Mouse (Mus musculus): Measurements from ENCODE around the gene Colgalt2.

The Colgalt2 gene

DNA sequence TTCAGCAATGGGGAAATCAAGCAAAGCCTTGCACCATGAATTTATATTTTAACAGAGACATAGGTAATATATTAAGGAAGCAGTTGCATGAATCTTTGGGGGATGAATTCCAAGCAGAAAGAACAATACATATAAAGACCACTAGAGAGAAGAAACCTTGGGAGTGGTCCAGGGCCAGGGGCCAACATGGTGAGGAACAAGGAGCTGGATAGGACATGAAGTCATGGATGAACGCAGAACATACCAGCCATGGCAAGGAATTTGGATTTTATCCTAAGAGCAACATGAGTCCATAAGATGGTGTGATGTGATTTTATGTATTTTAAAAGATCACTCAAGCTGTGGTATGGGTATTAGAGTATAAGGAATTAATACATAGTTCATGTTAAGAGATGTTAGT is 92.6 kb downstream of the Colgalt2 start:
- DNase-seq (ENCODE audit: low spot score) = no peak

DNA sequence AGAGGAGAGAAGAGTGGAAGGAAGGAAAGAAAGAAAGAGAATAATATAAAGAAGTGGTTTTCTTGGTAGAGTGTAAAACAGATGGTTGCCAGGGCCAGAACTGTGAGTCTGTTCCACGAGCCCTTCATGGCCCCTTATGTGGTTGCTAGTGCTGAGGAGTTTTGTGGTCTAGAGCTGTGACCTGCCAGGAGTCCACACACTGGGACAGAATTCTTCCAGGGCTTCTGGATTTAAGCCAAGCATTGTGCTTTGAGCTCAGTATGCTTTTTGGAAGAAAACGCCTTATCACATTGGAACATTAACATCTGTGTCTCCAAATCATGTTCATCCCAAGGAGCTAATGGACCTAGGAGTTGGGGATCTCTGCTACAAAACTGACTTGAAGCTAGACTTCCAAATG is 97.2 kb downstream of the Colgalt2 start:
- no peak for DNase-seq (ENCODE audit: low spot score)

DNA sequence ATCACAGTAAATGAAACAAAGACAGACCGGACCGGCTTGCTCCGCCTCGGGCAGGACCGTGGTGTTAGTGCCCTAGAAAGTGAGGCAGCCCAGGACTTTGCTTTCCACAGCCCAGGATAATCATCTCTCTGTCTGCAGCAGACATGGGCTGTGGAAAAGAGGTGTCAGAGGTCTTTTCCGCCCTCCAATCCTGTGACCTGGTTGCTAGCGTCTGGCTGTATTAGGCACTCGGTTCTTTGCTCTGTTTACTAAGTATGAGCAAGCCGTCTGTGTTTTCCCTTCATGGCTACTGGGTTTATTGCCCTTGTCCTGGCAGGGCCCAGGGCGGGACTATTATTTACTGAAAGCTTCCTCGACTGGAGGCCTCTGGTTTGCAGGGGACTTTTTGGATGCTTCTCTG is 98.0 kb downstream of the Colgalt2 start:
- no peak for DNase-seq (ENCODE audit: low spot score)

DNA sequence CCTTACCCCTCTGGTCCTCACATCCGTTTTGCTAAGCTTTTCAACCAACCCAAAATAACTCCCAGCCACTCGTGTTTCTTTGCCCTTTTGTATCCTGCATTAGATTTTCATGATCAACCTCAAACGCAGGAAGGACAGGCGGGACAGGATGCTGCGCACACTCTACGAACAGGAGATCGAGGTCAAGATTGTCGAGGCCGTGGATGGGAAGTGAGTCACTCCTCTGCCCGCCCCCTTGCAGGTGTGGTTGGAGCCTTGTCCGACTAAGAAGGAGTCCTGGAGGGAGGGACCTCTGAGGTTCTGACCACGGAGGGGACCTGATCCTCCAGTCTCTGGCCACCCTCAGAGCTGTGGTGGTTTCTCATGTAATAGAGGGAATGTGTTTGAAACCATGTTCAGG is 100.2 kb downstream of the Colgalt2 start:
- no peak for DNase-seq (ENCODE audit: low spot score)

DNA sequence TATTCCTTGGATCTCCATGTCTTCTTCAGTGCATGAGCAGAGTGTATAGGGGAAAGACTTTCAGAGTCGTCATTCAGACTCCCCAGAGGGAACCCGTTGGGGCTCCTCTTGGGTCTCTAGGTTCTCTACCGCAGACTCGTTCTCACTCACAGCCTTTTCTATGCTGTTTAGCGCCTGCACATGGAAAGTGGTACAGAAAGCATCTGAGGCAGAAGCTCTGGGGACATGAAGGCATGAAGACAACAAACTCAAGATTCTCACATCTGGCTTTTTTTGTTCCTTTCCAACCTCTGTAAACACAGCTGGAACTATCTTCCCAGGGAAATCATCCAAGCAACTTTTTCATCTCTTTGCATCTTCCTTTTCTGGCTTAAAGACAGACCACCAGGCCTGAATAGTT is 106.5 kb downstream of the Colgalt2 start:
- no peak for DNase-seq (ENCODE audit: low spot score)

DNA sequence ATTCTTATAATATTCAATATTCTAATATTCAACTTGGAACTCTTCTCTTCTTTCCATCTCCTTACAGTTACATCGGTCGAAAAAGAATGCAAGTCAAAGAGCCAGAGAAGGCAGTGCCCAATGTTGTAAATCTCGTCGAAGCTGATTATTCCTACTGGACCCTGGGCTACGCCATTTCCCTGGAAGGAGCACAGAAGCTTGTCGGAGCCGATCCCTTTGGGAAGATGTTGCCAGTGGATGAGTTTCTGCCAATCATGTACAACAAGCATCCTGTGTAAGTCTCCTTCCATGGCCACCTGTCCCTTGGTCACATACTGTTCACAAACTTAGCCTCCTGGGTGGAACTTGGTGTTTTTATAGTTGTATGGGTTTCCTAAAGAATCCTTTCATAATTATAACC is 107.1 kb downstream of the Colgalt2 start:
- no peak for DNase-seq (ENCODE audit: low spot score)

DNA sequence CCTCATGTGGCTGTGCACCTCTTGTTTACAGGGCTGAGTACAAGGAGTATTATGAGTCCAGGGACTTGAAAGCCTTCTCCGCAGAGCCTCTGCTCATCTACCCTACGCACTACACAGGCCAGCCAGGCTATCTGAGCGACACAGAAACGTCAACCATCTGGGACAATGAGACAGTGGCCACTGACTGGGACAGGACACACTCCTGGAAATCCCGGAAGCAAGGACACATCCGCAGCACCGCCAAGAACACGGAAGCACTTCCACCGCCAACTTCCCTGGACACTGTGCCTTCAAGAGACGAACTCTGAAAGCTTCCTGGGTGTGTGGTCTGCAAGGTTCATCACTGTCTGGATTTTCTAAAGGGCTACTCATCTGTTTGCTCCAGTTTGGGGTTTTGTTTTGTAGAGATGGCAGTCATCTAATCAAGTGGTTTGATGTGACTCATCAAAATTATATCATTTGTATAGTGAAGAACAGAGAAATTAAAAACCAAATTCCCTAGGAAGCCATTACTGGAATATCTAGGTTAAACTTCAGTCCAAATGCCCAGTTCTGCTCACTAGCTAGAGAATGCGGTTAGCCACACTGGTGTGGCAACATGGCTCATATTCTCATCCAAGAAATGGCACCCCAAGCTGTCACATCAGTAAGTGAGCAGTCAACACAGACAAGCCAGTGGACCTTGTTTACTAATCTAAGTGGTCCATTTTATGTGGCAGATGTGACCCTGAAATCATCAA is 109.0 kb downstream of the Colgalt2 start:
- DNase-seq (ENCODE audit: low spot score) = no peak

DNA sequence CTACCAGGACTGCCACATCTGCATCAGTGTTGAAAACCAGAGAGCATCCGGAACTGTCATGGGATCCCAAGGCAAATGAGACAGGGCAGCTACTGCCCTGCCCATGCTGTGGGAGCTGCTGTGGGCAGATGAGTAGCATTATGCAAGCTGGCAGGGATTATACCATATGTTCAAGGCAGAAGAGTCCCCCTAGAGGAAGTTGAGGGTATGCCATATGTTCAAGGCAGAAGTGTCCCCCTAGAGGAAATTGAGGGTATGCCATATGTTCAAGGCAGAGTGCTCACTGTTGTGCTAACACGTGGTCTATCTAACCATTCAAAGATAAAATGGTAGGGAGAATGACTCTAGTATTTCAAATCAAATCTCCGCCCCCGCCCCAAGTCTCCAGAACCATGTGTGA is 111.6 kb downstream of the Colgalt2 start:
- DNase-seq (ENCODE audit: low spot score) = peak; percentile 30

DNA sequence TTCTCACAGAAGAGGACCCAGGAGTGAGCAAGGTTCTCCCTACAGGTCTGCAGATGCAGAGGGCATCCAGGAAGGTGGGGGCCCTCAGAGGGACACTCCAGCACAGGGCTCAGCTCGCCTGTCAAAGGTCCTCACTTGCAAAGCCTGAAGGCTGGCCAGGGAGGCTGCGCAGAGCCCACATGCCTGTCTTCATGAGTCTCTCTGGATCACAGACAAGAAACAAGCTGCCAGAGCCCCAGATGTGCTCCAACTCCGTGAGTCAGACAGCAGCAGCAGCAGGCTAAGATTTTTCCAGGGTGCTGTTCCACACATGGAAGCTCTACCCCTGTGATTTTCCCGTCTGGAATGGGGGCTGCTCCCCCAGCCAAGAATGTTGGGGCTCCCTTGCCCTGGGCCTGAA is 114.6 kb downstream of the Colgalt2 start:
- DNase-seq (ENCODE audit: low spot score) = no peak

DNA sequence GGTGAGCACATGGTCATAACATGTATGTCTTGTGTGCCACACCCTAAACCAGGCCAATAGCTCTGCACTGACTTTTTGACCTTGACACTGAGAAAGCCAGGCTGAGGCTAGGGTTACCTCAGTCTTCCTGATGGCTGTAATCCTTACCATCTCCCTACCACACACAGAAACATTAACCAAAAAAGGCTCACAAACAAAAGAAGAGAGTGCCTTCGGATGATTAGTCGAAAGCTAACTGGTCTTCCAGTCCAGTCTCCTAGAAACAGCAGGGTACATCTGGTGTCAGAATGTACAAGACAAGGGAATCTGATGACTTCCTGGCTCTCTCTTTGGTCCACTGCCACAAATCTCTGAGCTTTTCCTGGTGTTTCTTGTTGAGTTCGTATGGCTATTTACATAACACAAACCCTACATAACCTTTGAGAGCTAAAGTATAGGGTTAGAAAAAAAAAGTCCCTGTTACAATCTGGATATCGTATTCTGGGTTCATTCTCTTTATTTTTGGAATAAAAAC is 117.5 kb downstream of the Colgalt2 start:
- no peak for DNase-seq (ENCODE audit: low spot score)

DNA sequence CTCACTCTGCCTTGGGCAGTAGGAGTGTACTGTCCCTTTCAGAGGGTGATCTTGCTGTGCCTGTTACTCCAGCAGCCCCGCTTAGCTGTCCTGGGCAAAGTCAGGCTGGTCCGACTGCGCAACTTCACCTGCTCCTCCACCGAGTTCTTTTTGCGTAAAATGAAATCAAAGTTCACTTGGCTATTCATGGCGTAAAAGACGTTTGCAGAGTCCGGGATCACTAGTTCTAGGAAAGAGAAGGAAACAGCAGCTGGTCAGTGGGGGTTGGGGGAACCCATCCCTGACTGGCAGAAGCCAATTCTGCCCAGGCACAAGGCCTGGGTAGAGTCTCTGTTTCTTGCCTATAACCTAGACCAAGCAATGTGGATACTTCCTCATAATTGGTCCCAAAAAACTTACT is 119.3 kb downstream of the Colgalt2 start:
- no peak for DNase-seq (ENCODE audit: low spot score)

DNA sequence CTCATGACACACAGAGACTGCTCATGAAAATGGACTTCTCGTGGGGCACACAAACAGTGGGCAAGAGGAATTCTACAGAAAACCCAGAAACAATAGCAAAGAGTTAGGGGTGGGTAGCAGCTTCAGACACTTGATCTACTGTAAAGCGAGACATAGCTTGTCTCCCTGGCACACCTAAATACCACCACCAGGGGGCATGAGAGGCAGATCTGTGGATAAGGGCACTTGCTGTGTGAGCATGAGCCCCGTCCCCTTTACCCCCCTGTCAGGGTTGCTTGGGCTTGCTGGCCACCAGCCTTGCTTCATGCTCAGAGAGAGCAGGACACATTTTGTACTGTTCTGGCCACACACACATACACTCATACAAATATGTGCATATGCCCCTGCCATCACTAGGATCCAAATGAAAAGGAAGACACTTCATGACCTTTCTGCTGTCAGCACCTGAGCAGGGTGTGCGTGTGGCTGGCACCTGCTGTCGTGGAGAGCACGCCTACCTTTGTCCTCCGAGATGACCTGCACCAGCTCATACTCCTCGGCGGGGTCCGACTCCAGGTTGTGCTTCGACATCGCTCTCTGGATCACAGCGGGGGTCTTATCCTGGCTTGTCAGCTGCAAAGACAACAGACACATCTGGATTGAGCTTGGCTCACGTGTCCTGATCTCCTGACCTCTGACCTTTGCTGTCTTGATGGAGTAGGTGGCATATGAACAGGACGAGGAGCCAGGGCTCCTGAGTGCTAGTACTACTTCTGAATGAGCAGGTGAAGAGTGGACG is 121.4 kb downstream of the Colgalt2 start:
- peak; percentile 15 for DNase-seq (ENCODE audit: low spot score)

DNA sequence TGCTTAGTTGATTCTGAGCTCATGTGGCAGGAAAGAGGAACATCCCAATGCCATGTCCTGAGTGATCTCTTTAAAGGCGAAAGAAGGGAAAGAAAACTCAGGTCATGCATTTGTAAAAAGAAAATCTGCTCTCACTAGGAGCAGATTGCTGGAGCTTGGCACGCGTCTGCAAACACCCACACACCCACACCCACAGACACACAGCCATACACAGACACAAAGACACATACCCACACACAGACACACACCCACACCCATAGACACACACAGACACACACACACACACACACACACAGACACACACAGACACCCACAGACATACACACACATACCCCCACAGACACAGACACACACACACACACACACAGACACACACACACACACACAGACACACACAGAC is 122.6 kb downstream of the Colgalt2 start:
- DNase-seq (ENCODE audit: low spot score) = no peak

DNA sequence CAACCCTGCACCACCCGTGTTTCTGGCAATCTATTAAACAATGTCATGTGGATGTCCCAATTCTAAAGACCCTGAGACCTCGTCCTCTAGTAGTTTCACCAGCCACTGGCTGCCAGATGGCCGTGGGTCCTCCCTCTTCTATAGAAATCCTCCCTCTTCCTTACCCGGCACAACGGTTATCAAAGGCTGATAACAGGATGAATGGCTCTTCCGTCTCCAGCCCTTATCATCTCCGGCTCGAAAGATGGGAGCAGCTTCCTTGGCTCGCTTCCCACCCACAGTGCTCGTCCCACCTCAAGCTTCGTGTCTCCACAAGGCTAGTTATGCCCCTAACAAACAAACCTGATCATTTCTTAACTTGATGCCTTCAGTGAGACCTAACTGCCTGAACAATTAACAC is 123.7 kb downstream of the Colgalt2 start:
- DNase-seq (ENCODE audit: low spot score) = no peak

DNA sequence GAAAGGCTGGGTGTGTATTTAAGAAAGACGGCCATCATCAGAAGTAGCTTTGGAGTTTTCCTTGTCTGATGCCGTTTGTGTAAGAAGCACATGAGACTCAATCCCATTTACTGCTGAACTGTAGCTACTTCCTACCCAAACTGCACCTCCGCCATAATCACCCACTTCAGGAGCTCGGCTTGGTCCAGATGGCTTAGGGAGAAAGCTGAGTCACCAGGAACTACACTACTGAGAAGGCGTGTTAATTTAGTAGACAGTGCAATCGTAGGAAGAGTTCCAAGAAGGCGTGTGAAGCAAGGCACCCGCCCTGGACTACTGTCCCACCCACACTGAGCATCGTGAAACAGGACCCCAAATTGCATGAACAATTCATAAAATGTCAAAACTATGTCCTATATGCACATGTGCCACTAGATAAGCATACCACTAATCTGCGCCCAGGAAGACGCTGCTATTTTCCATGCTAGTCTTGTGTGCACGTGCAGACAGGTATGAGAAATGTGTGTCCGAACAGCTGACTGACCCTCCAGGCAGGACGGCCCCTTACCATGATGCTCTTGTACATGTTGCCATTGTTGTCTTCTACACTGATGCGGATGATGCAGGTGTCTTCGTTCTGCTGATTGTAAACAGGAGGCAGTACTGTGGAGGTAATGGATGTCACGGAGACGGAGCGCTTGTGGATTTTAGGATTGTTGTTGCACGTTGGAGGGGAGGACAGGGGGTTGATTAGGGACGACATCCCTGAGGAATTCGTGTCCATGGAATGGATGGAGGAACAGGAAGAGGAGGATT is 124.7 kb downstream of the Colgalt2 start:
- DNase-seq (ENCODE audit: low spot score) = no peak

DNA sequence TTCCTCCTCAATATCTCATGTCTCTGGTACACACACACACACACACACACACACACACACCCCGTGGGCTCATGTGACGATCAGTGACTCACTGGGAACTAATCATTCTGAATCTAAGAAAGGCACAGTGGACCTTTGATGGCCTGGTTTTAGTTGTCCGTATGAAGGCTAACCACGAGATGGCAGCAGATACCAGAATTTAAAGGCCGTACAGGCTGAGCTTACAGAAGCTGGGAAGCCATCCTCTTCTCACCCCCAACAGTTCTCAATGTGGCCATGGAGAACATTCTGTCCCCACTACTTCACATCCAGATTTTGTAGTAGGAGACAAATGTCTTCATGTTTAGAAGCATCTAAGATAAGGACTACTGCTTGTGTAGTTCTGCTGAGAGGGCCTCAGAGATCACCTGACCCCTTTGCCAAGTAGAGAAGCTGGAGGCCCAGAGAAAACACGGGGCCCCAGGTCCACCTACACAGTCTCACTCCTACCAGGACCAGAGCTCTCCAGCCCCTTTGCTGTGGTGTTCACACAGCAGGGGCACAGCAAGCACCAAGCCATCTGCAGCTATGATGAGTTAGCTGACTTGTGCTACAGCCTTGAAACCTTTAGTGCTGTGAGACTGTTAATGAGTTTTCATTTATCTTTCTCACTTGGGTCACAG is 125.5 kb downstream of the Colgalt2 start:
- peak; percentile 57 for DNase-seq (ENCODE audit: low spot score)

DNA sequence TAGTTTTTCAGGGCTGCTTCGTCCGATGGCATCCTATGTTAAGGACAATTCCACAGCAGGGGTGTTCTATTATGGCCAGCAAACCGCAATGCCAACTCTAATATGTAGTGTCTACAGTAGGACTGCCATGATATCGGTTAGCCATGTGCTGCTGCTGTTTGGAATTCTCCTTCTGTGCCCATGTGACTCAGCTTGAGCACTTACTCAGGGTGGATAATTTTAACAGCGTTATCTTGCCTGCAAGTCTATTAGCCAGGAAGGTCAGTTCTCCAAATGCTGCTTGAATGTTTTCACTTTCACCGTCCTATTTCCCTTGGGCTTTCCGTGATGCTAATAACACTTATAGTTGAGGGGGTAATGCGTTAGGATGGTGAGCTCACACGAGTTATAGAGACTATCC is 126.5 kb downstream of the Colgalt2 start:
- no peak for DNase-seq (ENCODE audit: low spot score)

DNA sequence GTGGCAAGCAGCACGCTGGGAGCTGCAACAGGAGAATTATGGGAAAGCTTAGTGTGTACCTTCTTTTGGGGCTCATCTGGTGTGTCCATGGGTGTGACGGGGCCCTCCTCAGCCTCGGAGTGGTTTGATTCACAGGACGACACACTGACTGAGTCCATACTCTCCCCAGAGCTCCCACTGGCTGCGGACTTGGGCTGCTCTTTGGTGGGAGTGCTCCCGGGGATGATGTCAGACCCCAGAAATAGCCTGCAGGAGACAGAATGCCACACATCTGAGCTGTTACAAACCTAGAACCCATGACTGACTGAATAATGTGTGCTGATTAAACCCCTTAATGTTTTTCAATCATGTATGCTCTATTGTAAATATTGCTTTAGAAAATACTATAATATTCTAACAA is 128.6 kb downstream of the Colgalt2 start:
- DNase-seq (ENCODE audit: low spot score) = no peak

DNA sequence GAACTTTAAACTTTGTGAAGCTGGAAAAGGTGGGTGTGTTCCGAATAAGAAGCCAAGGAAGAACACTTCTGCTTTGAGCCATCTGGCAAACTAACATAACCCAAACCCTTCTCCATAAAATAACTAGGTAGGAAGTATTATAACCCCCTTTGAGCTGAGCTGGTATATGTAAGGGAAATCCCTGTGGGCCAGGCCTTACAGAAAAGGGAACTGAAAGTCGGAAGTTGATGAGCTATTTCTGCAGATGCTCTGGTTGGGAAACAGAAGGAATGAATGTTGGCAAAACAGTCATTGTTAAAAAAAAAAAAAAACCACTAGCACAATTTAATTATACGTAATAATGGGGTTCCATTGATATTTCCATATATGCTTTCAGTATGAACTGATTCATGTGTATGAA is 129.1 kb downstream of the Colgalt2 start:
- no peak for DNase-seq (ENCODE audit: low spot score)

DNA sequence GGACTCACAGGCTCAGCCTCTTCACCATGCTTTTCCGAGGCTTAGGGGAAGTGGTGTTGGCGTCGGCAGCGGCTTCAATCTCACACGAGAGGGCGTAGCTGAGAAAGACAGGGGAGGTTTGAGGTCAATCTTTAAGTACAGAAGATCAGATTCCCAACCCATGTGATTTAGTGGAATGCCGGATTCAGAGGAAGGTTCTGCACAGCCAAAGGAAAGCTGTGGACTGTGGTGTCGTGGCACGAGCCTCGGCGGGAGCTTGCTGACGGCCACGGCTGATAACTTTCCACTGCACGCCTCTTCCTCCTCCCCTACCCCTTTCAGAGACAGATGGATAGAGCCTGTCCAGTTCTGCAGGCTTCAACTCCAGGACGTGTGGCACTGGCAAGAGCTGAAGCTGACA is 131.9 kb downstream of the Colgalt2 start:
- DNase-seq (ENCODE audit: low spot score) = no peak

DNA sequence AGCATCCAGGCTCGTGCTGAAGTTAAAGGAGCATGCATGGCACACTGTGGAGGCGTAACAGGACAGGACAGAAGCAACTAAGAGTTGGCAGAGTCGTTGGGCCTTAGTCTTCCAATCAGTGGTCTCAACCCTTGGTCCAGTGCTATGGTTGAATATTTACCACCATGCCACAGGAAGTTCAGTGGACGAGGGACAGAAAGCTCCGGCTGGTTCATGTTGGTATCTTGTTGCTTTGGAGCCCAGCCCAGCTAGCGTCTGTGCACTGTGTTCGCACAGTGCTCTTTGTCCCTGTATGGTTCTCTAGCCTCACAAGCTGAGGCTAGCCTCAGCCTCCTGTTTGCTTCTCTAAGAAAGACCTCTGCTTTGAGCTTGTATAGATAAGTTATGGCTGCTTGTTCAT is 134.9 kb downstream of the Colgalt2 start:
- DNase-seq (ENCODE audit: low spot score) = no peak

DNA sequence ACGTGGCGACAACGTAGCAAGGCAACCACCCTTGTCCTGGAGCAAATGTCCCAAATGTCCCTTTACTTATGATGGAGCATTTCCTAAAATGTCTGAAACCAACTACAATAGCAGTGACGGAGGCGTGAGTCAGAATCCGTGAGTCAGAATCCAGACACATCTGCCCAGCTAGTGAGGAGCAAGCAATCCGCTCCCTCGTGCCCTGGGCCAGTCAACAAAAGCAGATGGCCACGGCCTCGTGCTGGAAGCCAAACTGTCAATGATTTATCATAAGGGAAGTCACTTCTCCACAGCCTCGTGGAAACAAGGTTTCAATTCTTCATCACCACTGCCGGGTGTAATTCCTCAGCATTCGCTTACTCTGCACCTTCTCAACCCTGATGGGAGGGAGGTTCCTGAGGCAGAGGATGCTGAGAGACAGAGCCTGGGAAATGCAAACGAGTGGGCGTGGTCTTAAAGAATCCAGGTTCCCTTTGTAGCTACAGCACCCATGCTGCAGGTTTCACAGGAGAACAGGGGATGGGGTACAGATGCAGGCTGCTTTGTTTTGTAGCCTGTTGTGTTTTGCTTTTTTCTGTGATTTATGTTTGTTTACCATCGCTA is 136.9 kb downstream of the Colgalt2 start:
- no peak for DNase-seq (ENCODE audit: low spot score)
